Mouse (Mus musculus) heart, embryonic 11.5 days (tissue): Measurements from ENCODE around the gene Lemd1. TPM values are rescaled to one million over a fixed set of nuclear protein-coding genes. Genes with fewer than 3 reads are reported as not detected.
"Not testable (repeated sequence)": the region's sequence is repeated elsewhere in the genome, so short reads cannot be mapped to it uniquely, and the experiment has no call there.

Experiments used
- ATAC-seq: fragments of 200-750 bp; cut with Nextera tagmentation; replicated peaks from 2 replicates; pipeline ENCODE4 v1.8.0; 2017; ENCODE audit warnings: moderate library complexity; ENCODE audit not compliant: insufficient number of reproducible peaks, low FRiP score, low TSS enrichment
- H3K27ac ChIP-seq: fragments of 300-500 bp; sonication (generic); 2 replicates; pipeline ENCODE4 v1.5.1; 2014; ENCODE audit warnings: mild to moderate bottlenecking, low read depth, low read length
- H3K27me3 ChIP-seq: fragments of 300-500 bp; sonication (generic); 2 replicates; pipeline ENCODE4 v1.6.1; 2014; ENCODE audit warnings: mild to moderate bottlenecking, low read length, mixed read lengths; ENCODE audit not compliant: control insufficient read depth, insufficient read depth
- H3K36me3 ChIP-seq: fragments of 300-500 bp; sonication (generic); 2 replicates; pipeline ENCODE4 v1.6.1; 2014; ENCODE audit warnings: mild to moderate bottlenecking, low read length, moderate library complexity, mixed read lengths; ENCODE audit not compliant: control insufficient read depth, insufficient read depth
- H3K4me1 ChIP-seq: fragments of 300-500 bp; sonication (generic); 2 replicates; pipeline ENCODE4 v1.6.1; 2014; ENCODE audit warnings: low read length; ENCODE audit not compliant: control insufficient read depth, insufficient read depth
- H3K4me2 ChIP-seq: fragments of 300-500 bp; sonication (generic); 2 replicates; pipeline ENCODE4 v1.6.1; 2014; ENCODE audit warnings: mild to moderate bottlenecking, moderate library complexity
- H3K4me3 ChIP-seq: fragments of 300-500 bp; sonication (generic); 2 replicates; pipeline ENCODE4 v1.5.1; 2014; ENCODE audit warnings: low read depth, low read length
- H3K9ac ChIP-seq: fragments of 300-500 bp; sonication (generic); 2 replicates; pipeline ENCODE4 v1.6.1; 2014; ENCODE audit warnings: mild to moderate bottlenecking, low read depth, low read length, moderate library complexity
- H3K9me3 ChIP-seq: fragments of 300-500 bp; sonication (generic); replicated peaks from 2 replicates; pipeline ENCODE4 v1.6.1; 2016; ENCODE audit warnings: low read length; ENCODE audit not compliant: control insufficient read depth
- WGBS: fragments of 180-500 bp; shearing (Covaris S2); extraction: QIAGEN DNeasy Blood & Tissue Kit; methylation state at CpG from one replicate; pipeline ENCODE4 v1.1.7; 2014; ENCODE audit not compliant: insufficient replicate concordance; 5-methylcytosine and 5-hydroxymethylcytosine counted together
- polyA plus RNA-seq: library from polyadenylated mRNA; unstranded; fragments of >200 nt; fragmentation: Nextera tagmentation; extraction: Ambion mirVana; gene quantifications from 2 replicates; pipeline ENCODE4 v1.2.1, GENCODE M21; 2014

Lemd1 gene
- polyA plus RNA-seq, 1 experiment from 2014 or later: not detected

DNA sequence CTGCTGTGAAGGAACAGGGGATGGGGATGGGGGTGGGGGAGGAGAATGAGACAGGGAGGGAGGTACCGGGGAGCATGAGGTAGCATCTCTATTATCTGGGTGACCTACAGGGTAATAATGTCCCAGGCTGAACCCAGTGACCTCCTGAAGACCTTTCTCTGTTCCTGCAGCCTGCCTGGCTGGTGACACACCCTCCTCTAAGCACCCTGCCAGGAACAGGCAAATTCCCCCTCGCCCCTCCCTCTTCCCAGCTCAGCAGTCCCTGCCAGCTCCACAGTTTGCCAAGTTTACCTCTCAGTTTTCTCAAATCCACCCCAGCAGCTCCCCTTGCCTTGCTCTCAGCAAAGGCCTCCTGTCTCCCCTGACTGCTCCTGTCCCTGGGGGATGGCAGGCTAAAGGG, 32.5 kb upstream of the Lemd1 start:
- H3K4me1 ChIP-seq: peaks cover 3% of the 10 kb centered on the region; the same call in 1 of the 2 replicates
- no peak overlapping the region for H3K4me2 ChIP-seq
- no peak overlapping the region for H3K9ac ChIP-seq
- no peak for ATAC-seq
- no peak overlapping the region for H3K4me3 ChIP-seq
- 6% methylated on average over 2 of the region's 2 CpGs for WGBS
- peaks cover 21% of the 10 kb centered on the region for H3K27me3 ChIP-seq
- H3K9me3 ChIP-seq: no peaks in the 10 kb centered on the region
- H3K27ac ChIP-seq: no peak overlapping the region
- H3K36me3 ChIP-seq: no peaks in the 10 kb centered on the region

DNA sequence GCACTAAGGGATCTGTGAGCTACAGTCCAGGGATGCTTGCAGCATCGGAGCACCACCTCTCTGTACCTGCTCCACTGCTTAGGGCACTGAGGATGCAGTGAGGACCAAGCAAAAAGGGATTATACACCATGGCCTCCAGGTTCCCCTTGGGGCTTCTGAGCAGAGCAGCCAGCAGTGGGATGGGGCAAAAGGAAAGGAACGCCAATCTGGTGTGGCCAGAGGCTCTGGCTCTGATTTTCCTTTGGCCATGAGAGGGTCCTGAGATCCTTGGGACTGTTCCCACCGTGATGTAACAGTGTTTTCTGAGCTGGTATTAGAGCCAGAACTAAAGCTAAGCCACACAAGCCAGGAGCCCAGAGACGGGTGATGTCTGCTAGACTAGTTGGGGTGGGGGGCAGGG, 31.6 kb upstream of the Lemd1 start:
- no peaks in the 10 kb centered on the region for H3K36me3 ChIP-seq
- peaks cover 23% of the 10 kb centered on the region for H3K27me3 ChIP-seq
- ATAC-seq: no peak
- no peak overlapping the region for H3K9ac ChIP-seq
- H3K27ac ChIP-seq: no peak overlapping the region
- H3K4me1 ChIP-seq: no peaks in the 10 kb centered on the region
- H3K4me2 ChIP-seq: no peak overlapping the region
- H3K9me3 ChIP-seq: no peaks in the 10 kb centered on the region
- WGBS: 65% methylated on average over 4 of the region's 4 CpGs
- no peak overlapping the region for H3K4me3 ChIP-seq

GRCm38 (mm10) chr1:132161211-132161880, 29.9 kb upstream of the Lemd1 start:
- Histone ChIP-seq H3K4me2 (no peak overlapping the region), H3K4me1 (0 out of 2 replicates have a peak, but pooled peaks cover 4% of the 10 kb centered on the region), H3K36me3 (no peaks in the 10 kb centered on the region), H3K9me3 (no peaks in the 10 kb centered on the region), H3K9ac (no peak overlapping the region), H3K27me3 (peaks cover 23% of the 10 kb centered on the region), H3K27ac (no peak overlapping the region), H3K4me3 (no peak overlapping the region)
- WGBS: 53% methylated on average over 7 of the region's 7 CpGs
- no peak for ATAC-seq

GRCm38 (mm10) chr1:132162618-132163017, 28.6 kb upstream of the Lemd1 start:
- 42% methylated on average over 9 of the region's 9 CpGs for WGBS
- H3K27me3 ChIP-seq: peaks cover 23% of the 10 kb centered on the region

DNA sequence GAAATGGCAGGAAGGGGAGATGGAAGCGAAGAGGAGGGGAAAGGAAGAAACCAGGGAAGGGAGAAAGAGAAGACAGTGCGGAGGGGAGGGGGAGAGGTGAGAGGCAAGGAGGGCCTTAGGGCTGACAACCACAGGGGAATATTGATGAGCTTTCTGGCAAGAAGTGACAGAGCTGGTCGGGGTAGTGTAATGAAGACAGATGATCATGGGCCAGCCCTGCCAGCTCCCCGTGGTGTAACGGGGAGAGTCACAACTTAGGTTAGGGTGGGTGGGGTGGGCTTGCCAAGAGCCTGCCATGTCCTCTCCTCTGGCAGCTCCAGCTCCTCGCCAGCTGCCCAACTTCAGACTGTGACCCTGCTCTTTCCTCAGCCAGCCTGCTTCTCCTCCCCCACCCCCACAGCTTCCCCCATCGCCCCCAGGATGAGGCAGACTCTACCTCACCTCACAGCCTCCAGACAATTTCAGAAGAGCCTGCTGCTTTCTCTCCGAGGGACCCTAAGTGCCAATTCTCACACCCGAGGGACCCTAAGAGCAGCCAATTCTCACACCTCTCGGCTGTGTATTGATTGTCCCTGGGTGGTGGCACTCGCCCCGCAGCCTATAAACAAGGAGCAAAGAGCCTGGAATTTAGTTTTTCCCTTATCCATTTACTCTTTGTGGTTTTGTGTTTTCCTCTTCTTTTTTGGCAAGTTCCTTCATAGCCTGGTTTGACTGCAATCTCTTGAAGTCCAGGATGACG, 26.3 kb upstream of the Lemd1 start:
- Histone ChIP-seq H3K27ac (no peak overlapping the region), H3K4me1 (0 out of 2 replicates have a peak, but pooled peaks cover 8% of the 10 kb centered on the region), H3K9me3 (no peaks in the 10 kb centered on the region), H3K4me3 (no peak overlapping the region), H3K36me3 (no peaks in the 10 kb centered on the region), H3K27me3 (0 out of 2 replicates have a peak, but pooled peaks cover 4% of the 10 kb centered on the region), H3K9ac (no peak overlapping the region), H3K4me2 (no peak overlapping the region)
- no peak; the same call in 1 of the 2 replicates for ATAC-seq
- WGBS: 18% methylated on average over 13 of the region's 13 CpGs

More at GRCm38 (mm10) chr1:132162618-132163017, 28.6 kb upstream of the Lemd1 start:
- ATAC-seq, H3K4me3 ChIP-seq, H3K36me3 ChIP-seq, H3K27ac ChIP-seq, H3K4me1 ChIP-seq, H3K9ac ChIP-seq, H3K9me3 ChIP-seq, H3K4me2 ChIP-seq: not testable (repeated sequence)

DNA sequence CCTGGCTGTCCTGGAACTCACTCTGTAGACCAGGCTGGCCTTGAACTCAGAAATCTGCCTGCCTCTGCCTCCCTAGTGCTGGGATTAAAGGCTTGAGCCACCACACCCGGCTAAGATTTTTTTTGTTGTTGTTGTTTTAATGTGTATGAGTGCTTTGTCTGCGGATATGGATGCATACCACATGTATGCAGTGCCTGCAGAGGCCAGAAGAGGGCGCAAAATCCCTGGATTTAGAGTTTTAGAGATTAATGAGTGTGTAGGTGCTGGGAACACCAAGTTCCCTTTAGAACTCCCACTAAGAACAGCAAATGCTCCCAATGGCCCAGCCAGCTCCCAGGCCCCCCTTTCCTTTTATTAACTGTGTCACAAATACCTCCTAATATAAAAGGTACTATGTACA, 25.4 kb upstream of the Lemd1 start:
- no peaks in the 10 kb centered on the region for H3K9me3 ChIP-seq
- 53% methylated on average over 3 of the region's 3 CpGs for WGBS
- H3K27ac ChIP-seq: no peak overlapping the region
- no peak for ATAC-seq
- H3K9ac ChIP-seq: no peak overlapping the region
- H3K4me2 ChIP-seq: no peak overlapping the region
- H3K4me3 ChIP-seq: no peak overlapping the region
- no peaks in the 10 kb centered on the region for H3K36me3 ChIP-seq
- H3K4me1 ChIP-seq: 0 out of 2 replicates have a peak, but pooled peaks cover 10% of the 10 kb centered on the region
- 0 out of 2 replicates have a peak, but pooled peaks cover 2% of the 10 kb centered on the region for H3K27me3 ChIP-seq

GRCm38 (mm10) chr1:132168115-132168767, 23.0 kb upstream of the Lemd1 start:
- Histone ChIP-seq H3K27ac (no peak overlapping the region), H3K9ac (0 out of 2 replicates have a peak overlapping the region, but pooled peaks have one; percentile 49), H3K4me1 (0 out of 2 replicates have a peak, but pooled peaks cover 10% of the 10 kb centered on the region), H3K4me2 (peak overlapping the region; percentile 59), H3K36me3 (no peaks in the 10 kb centered on the region), H3K9me3 (no peaks in the 10 kb centered on the region), H3K27me3 (0 out of 2 replicates have a peak, but pooled peaks cover 2% of the 10 kb centered on the region), H3K4me3 (peak overlapping the region; percentile 29; the same call in 1 of the 2 replicates)
- ATAC-seq: 0 out of 2 replicates have a peak, but pooled peaks have one; percentile 35
- 9% methylated on average over 12 of the region's 12 CpGs for WGBS

DNA sequence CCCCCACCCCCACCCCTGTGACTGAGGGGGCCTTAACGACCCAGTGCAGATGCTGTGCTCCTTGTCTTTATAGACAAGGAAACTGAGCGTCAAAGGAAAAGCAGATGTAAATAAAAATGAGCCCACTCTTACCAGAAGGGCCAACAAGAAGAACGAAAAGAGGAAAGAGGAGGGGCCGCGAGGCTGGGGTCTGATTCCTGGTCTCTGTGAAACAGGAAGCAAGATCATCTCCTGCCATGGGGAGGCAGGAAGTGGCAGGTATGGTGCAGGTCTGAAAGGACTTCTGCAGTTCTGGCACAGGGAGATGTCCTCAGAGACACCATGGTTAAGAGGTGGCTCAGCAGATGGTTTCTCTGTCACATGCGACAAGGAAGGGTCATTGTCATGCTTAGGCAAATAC, 20.5 kb upstream of the Lemd1 start:
- no peak for ATAC-seq
- WGBS: 50% methylated on average over 6 of the region's 6 CpGs

More for the DNA sequence above, 20.5 kb upstream of the Lemd1 start:
- H3K4me2 ChIP-seq: no peak overlapping the region
- H3K9me3 ChIP-seq: no peaks in the 10 kb centered on the region
- H3K4me3 ChIP-seq: no peak overlapping the region
- H3K36me3 ChIP-seq: no peaks in the 10 kb centered on the region
- 0 out of 2 replicates have a peak, but pooled peaks cover 6% of the 10 kb centered on the region for H3K4me1 ChIP-seq
- H3K27ac ChIP-seq: no peak overlapping the region
- H3K9ac ChIP-seq: no peak overlapping the region
- no peaks in the 10 kb centered on the region for H3K27me3 ChIP-seq
